Mouse (Mus musculus) erythroblast, embryonic 14.5 days (primary cell): ENCODE measurements around the gene Dennd4b.

ENCODE experiments used
- GATA1 ChIP-seq: IDR thresholded peaks from 2 replicates; pipeline ENCODE4 v1.6.1; 2012; ENCODE audit warnings: low read length, inconsistent platforms, mixed read lengths
- TAL1 ChIP-seq: IDR thresholded peaks from 3 replicates; pipeline ENCODE4 v1.6.1; 2012; ENCODE audit warnings: low read length, inconsistent platforms, mixed read lengths

DNA sequence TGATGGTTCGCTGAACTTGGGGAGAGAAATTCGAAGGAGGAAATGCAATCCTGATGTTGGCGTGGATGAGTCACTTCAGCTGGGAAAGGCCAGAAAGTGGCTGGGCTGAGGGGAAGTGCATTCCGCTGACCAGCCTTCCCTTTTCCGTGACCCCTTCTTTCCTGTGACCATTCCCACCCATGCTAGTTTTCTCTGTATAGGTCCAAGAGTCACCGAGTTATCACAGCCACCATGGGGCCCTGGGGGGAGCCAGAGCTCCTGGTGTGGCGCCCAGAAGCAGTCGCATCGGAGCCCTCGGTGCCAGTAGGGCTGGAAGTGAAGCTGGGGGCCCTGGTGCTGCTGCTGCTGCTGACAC is 16.3 kb upstream of the Dennd4b start:
- TF ChIP-seq GATA1 (no peak), TAL1 (no peak)
